Mouse (Mus musculus) ES-Bruce4 (cell line): ENCODE measurements around the gene Nbeal2. TPM values are rescaled to one million over a fixed set of nuclear protein-coding genes. Genes with fewer than 3 reads are reported as not detected.

ENCODE experiments used
- H3K27ac ChIP-seq: 2 replicates; pipeline ENCODE4 v1.5.1; 2012; ENCODE audit warnings: low read length, inconsistent platforms; ENCODE audit not compliant: insufficient read depth
- H3K27me3 ChIP-seq: 2 replicates; pipeline ENCODE4 v1.6.1; 2012; ENCODE audit warnings: mild to moderate bottlenecking, low read length, inconsistent platforms; ENCODE audit not compliant: control insufficient read depth, poor library complexity, insufficient read depth, severe bottlenecking
- H3K36me3 ChIP-seq: 2 replicates; pipeline ENCODE4 v1.6.1; 2012; ENCODE audit warnings: inconsistent platforms, mild to moderate bottlenecking, low read length, moderate library complexity; ENCODE audit not compliant: control insufficient read depth, poor library complexity, insufficient read depth, severe bottlenecking
- H3K4me1 ChIP-seq: one replicate; pipeline ENCODE4 v1.8.1; 2011; ENCODE audit warnings: low read length; ENCODE audit not compliant: control insufficient read depth, insufficient read depth
- H3K4me3 ChIP-seq: 2 replicates; pipeline ENCODE4 v1.5.1; 2011; ENCODE audit warnings: low read depth, mild to moderate bottlenecking, low read length
- H3K9ac ChIP-seq: 2 replicates; pipeline ENCODE4 v1.6.1; 2012; ENCODE audit warnings: low read depth, mild to moderate bottlenecking, inconsistent platforms; ENCODE audit not compliant: poor library complexity, severe bottlenecking
- H3K9me3 ChIP-seq: replicated peaks from 2 replicates; pipeline ENCODE4 v1.6.1; 2012; ENCODE audit warnings: mild to moderate bottlenecking, low read length, inconsistent platforms; ENCODE audit not compliant: control insufficient read depth, poor library complexity, insufficient read depth, severe bottlenecking
- CTCF ChIP-seq: IDR thresholded peaks from one replicate; pipeline ENCODE4 v1.8.1; 2011; ENCODE audit warnings: low read depth, low read length
- EP300 ChIP-seq: IDR thresholded peaks from 2 replicates; pipeline ENCODE4 v1.6.1; 2011; ENCODE audit warnings: low read depth, low read length; ENCODE audit not compliant: insufficient read depth
- POLR2A ChIP-seq: IDR thresholded peaks from one replicate; pipeline ENCODE4 v1.8.1; 2011; ENCODE audit warnings: low read length; ENCODE audit not compliant: insufficient read depth
- polyA plus RNA-seq: library from polyadenylated mRNA; stranded (reverse); fragments of >200 nt; gene quantifications from 2 replicates; pipeline ENCODE4 v1.2.4, GENCODE M21; 2011; ENCODE audit warnings: low read depth; ENCODE audit not compliant: missing spikeins, insufficient read depth, insufficient read length

The Nbeal2 gene
- polyA plus RNA-seq, 1 experiment = 10.3 TPM

GRCm38 (mm10) chr9:110644295-110644694 is 9.7 kb downstream of the Nbeal2 start:
- no peak for TF ChIP-seq CTCF
- no peak for TF ChIP-seq EP300
- TF ChIP-seq POLR2A = no peak
- Histone ChIP-seq H3K4me3 (no peak overlapping the region), H3K9me3 (no peaks in the 10 kb centered on the region), H3K4me1 (no peaks in the 10 kb centered on the region), H3K36me3 (no peaks in the 10 kb centered on the region), H3K27ac (no peak overlapping the region), H3K27me3 (no peaks in the 10 kb centered on the region), H3K9ac (no peak overlapping the region)

- H3K4me1 ChIP-seq = no peaks in the 10 kb centered on the region
- H3K9ac ChIP-seq = no peak overlapping the region
- no peaks in the 10 kb centered on the region for H3K27me3 ChIP-seq
- no peak overlapping the region for H3K4me3 ChIP-seq
- no peaks in the 10 kb centered on the region for H3K36me3 ChIP-seq
- no peak for TF ChIP-seq POLR2A
- TF ChIP-seq EP300 = no peak
- no peak for TF ChIP-seq CTCF
- H3K9me3 ChIP-seq = no peaks in the 10 kb centered on the region
- no peak overlapping the region for H3K27ac ChIP-seq
Observed at GRCm38 (mm10) chr9:110643787-110644186, 10.2 kb downstream of the Nbeal2 start.

GRCm38 (mm10) chr9:110642812-110643524 is 11.0 kb downstream of the Nbeal2 start:
- Histone ChIP-seq H3K4me1 (no peaks in the 10 kb centered on the region), H3K9ac (no peak overlapping the region), H3K9me3 (no peaks in the 10 kb centered on the region), H3K27me3 (no peaks in the 10 kb centered on the region), H3K36me3 (no peaks in the 10 kb centered on the region), H3K27ac (no peak overlapping the region), H3K4me3 (no peak overlapping the region)
- TF ChIP-seq CTCF = no peak
- no peak for TF ChIP-seq POLR2A
- TF ChIP-seq EP300 = no peak

- Histone ChIP-seq H3K36me3 (no peaks in the 10 kb centered on the region), H3K9ac (no peak overlapping the region), H3K27ac (no peak overlapping the region), H3K27me3 (no peaks in the 10 kb centered on the region), H3K4me3 (no peak overlapping the region), H3K9me3 (no peaks in the 10 kb centered on the region), H3K4me1 (no peaks in the 10 kb centered on the region)
- no peak for TF ChIP-seq CTCF
- no peak for TF ChIP-seq POLR2A
- no peak for TF ChIP-seq EP300
Observed at GRCm38 (mm10) chr9:110641006-110641405, 13.0 kb downstream of the Nbeal2 start.

GRCm38 (mm10) chr9:110638611-110639021 is 15.3 kb downstream of the Nbeal2 start:
- Histone ChIP-seq H3K4me1 (no peaks in the 10 kb centered on the region), H3K27me3 (no peaks in the 10 kb centered on the region), H3K9ac (no peak overlapping the region), H3K36me3 (no peaks in the 10 kb centered on the region), H3K4me3 (no peak overlapping the region), H3K9me3 (no peaks in the 10 kb centered on the region), H3K27ac (no peak overlapping the region)
- TF ChIP-seq CTCF (no peak), POLR2A (no peak), EP300 (no peak)

- no peaks in the 10 kb centered on the region for H3K9me3 ChIP-seq
- no peaks in the 10 kb centered on the region for H3K27me3 ChIP-seq
- H3K9ac ChIP-seq = no peak overlapping the region
- TF ChIP-seq POLR2A (no peak), CTCF (peak; percentile 99)
- H3K4me1 ChIP-seq = no peaks in the 10 kb centered on the region
- no peak overlapping the region for H3K27ac ChIP-seq
- no peaks in the 10 kb centered on the region for H3K36me3 ChIP-seq
- H3K4me3 ChIP-seq = no peak overlapping the region
Observed at GRCm38 (mm10) chr9:110635225-110635624, 18.7 kb downstream of the Nbeal2 start.
